Mouse (Mus musculus): ENCODE results near the gene Arhgap18. TPM values are rescaled to one million over a fixed set of nuclear protein-coding genes. Genes with fewer than 3 reads are reported as not detected.

Gene Arhgap18
- polyA plus RNA-seq, 1 experiment from 2014 or later: 9.7 TPM

- no peak overlapping the region for H3K4me3 ChIP-seq (ENCODE audit: low read depth, low read length)
- WGBS (ENCODE audit: insufficient replicate concordance): 47% methylated on average over 3 of the region's 3 CpGs
- H3K9me3 ChIP-seq (replicated peaks; ENCODE audit: control insufficient read depth, low read length): no peaks in the 10 kb centered on the region
- no peak for ATAC-seq (ENCODE audit: low read depth)
- no peak overlapping the region for H3K4me2 ChIP-seq (ENCODE audit: low read depth, low read length)
- H3K27ac ChIP-seq (ENCODE audit: low read length): no peak overlapping the region
- peaks cover 11% of the 10 kb centered on the region for H3K4me1 ChIP-seq (ENCODE audit: control insufficient read depth, low read depth, low read length)
- H3K36me3 ChIP-seq (ENCODE audit: control insufficient read depth, insufficient read depth): no peaks in the 10 kb centered on the region
- no peak overlapping the region for H3K9ac ChIP-seq (ENCODE audit: low read depth, low read length)
- H3K27me3 ChIP-seq (ENCODE audit: control insufficient read depth, insufficient read depth, low read depth, low read length): no peaks in the 10 kb centered on the region
Observed at GRCm38 (mm10) chr10:26832068-26832467, 78.8 kb downstream of the Arhgap18 start.

GRCm38 (mm10) chr10:26832669-26833249 is 79.5 kb downstream of the Arhgap18 start:
- H3K4me2 ChIP-seq (ENCODE audit: low read depth, low read length): no peak overlapping the region
- WGBS (ENCODE audit: insufficient replicate concordance): 75% methylated on average over 3 of the region's 3 CpGs
- H3K27me3 ChIP-seq (ENCODE audit: control insufficient read depth, insufficient read depth, low read depth, low read length): no peaks in the 10 kb centered on the region
- no peak overlapping the region for H3K27ac ChIP-seq (ENCODE audit: low read length)
- no peak overlapping the region for H3K4me3 ChIP-seq (ENCODE audit: low read depth, low read length)
- H3K9ac ChIP-seq (ENCODE audit: low read depth, low read length): no peak overlapping the region
- no peaks in the 10 kb centered on the region for H3K36me3 ChIP-seq (ENCODE audit: control insufficient read depth, insufficient read depth)
- peaks cover 11% of the 10 kb centered on the region for H3K4me1 ChIP-seq (ENCODE audit: control insufficient read depth, low read depth, low read length)
- no peaks in the 10 kb centered on the region for H3K9me3 ChIP-seq (replicated peaks; ENCODE audit: control insufficient read depth, low read length)
- no peak for ATAC-seq (ENCODE audit: low read depth)

GRCm38 (mm10) chr10:26833393-26833792 is 80.2 kb downstream of the Arhgap18 start:
- Histone ChIP-seq H3K36me3 (ENCODE audit: control insufficient read depth, insufficient read depth) (no peaks in the 10 kb centered on the region), H3K4me1 (ENCODE audit: control insufficient read depth, low read depth, low read length) (peaks cover 8% of the 10 kb centered on the region), H3K9ac (ENCODE audit: low read depth, low read length) (no peak overlapping the region), H3K27ac (ENCODE audit: low read length) (no peak overlapping the region), H3K4me3 (ENCODE audit: low read depth, low read length) (no peak overlapping the region), H3K4me2 (ENCODE audit: low read depth, low read length) (no peak overlapping the region), H3K27me3 (ENCODE audit: control insufficient read depth, insufficient read depth, low read depth, low read length) (no peaks in the 10 kb centered on the region), H3K9me3 (replicated peaks; ENCODE audit: control insufficient read depth, low read length) (no peaks in the 10 kb centered on the region)
- ATAC-seq (ENCODE audit: low read depth): no peak
- 49% methylated on average over 3 of the region's 3 CpGs for WGBS (ENCODE audit: insufficient replicate concordance)

- Histone ChIP-seq H3K4me1 (ENCODE audit: control insufficient read depth, low read depth, low read length) (no peaks in the 10 kb centered on the region), H3K9me3 (replicated peaks; ENCODE audit: control insufficient read depth, low read length) (no peaks in the 10 kb centered on the region), H3K4me2 (ENCODE audit: low read depth, low read length) (no peak overlapping the region), H3K27me3 (ENCODE audit: control insufficient read depth, insufficient read depth, low read depth, low read length) (no peaks in the 10 kb centered on the region), H3K27ac (ENCODE audit: low read length) (no peak overlapping the region), H3K4me3 (ENCODE audit: low read depth, low read length) (no peak overlapping the region), H3K36me3 (ENCODE audit: control insufficient read depth, insufficient read depth) (no peaks in the 10 kb centered on the region; the same call in 1 of the 2 replicates), H3K9ac (ENCODE audit: low read depth, low read length) (no peak overlapping the region)
- ATAC-seq (ENCODE audit: low read depth): no peak
- WGBS (ENCODE audit: insufficient replicate concordance): 82% methylated on average over 4 of the region's 4 CpGs
Observed at GRCm38 (mm10) chr10:26849311-26849710, 96.1 kb downstream of the Arhgap18 start.

- Histone ChIP-seq H3K27ac (ENCODE audit: low read length) (no peak overlapping the region), H3K9me3 (replicated peaks; ENCODE audit: control insufficient read depth, low read length) (no peaks in the 10 kb centered on the region), H3K4me1 (ENCODE audit: control insufficient read depth, low read depth, low read length) (no peaks in the 10 kb centered on the region), H3K27me3 (ENCODE audit: control insufficient read depth, insufficient read depth, low read depth, low read length) (no peaks in the 10 kb centered on the region), H3K4me3 (ENCODE audit: low read depth, low read length) (no peak overlapping the region), H3K9ac (ENCODE audit: low read depth, low read length) (no peak overlapping the region), H3K36me3 (ENCODE audit: control insufficient read depth, insufficient read depth) (no peaks in the 10 kb centered on the region; the same call in 1 of the 2 replicates), H3K4me2 (ENCODE audit: low read depth, low read length) (no peak overlapping the region)
- ATAC-seq (ENCODE audit: low read depth): no peak; the same call in 1 of the 2 replicates
- WGBS (ENCODE audit: insufficient replicate concordance): 54% methylated on average over 6 of the region's 6 CpGs
Observed at GRCm38 (mm10) chr10:26849854-26850253, 96.6 kb downstream of the Arhgap18 start.

GRCm38 (mm10) chr10:26854556-26855100 is 101.4 kb downstream of the Arhgap18 start:
- no peaks in the 10 kb centered on the region for H3K36me3 ChIP-seq (ENCODE audit: control insufficient read depth, insufficient read depth)
- no peak overlapping the region for H3K9ac ChIP-seq (ENCODE audit: low read depth, low read length)
- no peaks in the 10 kb centered on the region for H3K27me3 ChIP-seq (ENCODE audit: control insufficient read depth, insufficient read depth, low read depth, low read length)
- 77% methylated on average over 5 of the region's 5 CpGs for WGBS (ENCODE audit: insufficient replicate concordance)
- H3K4me2 ChIP-seq (ENCODE audit: low read depth, low read length): no peak overlapping the region
- no peak overlapping the region for H3K4me3 ChIP-seq (ENCODE audit: low read depth, low read length)
- no peak overlapping the region for H3K27ac ChIP-seq (ENCODE audit: low read length)
- H3K4me1 ChIP-seq (ENCODE audit: control insufficient read depth, low read depth, low read length): no peaks in the 10 kb centered on the region
- H3K9me3 ChIP-seq (replicated peaks; ENCODE audit: control insufficient read depth, low read length): no peaks in the 10 kb centered on the region
- ATAC-seq (ENCODE audit: low read depth): no peak

GRCm38 (mm10) chr10:26855851-26856535 is 102.8 kb downstream of the Arhgap18 start:
- Histone ChIP-seq H3K4me3 (ENCODE audit: low read depth, low read length) (no peak overlapping the region), H3K4me2 (ENCODE audit: low read depth, low read length) (no peak overlapping the region), H3K27me3 (ENCODE audit: control insufficient read depth, insufficient read depth, low read depth, low read length) (no peaks in the 10 kb centered on the region), H3K4me1 (ENCODE audit: control insufficient read depth, low read depth, low read length) (no peaks in the 10 kb centered on the region), H3K27ac (ENCODE audit: low read length) (no peak overlapping the region), H3K9me3 (replicated peaks; ENCODE audit: control insufficient read depth, low read length) (no peaks in the 10 kb centered on the region), H3K9ac (ENCODE audit: low read depth, low read length) (no peak overlapping the region), H3K36me3 (ENCODE audit: control insufficient read depth, insufficient read depth) (no peaks in the 10 kb centered on the region)
- WGBS (ENCODE audit: insufficient replicate concordance): 66% methylated on average over 8 of the region's 8 CpGs
- peak; percentile 45; the same call in 1 of the 2 replicates for ATAC-seq (ENCODE audit: low read depth)

GRCm38 (mm10) chr10:26857583-26857982 is 104.4 kb downstream of the Arhgap18 start:
- no peaks in the 10 kb centered on the region for H3K36me3 ChIP-seq (ENCODE audit: control insufficient read depth, insufficient read depth)
- H3K4me2 ChIP-seq (ENCODE audit: low read depth, low read length): no peak overlapping the region
- WGBS (ENCODE audit: insufficient replicate concordance): 60% methylated on average over 4 of the region's 4 CpGs
- H3K4me1 ChIP-seq (ENCODE audit: control insufficient read depth, low read depth, low read length): no peaks in the 10 kb centered on the region
- no peak overlapping the region for H3K9ac ChIP-seq (ENCODE audit: low read depth, low read length)
- ATAC-seq (ENCODE audit: low read depth): no peak
- H3K9me3 ChIP-seq (replicated peaks; ENCODE audit: control insufficient read depth, low read length): no peaks in the 10 kb centered on the region
- H3K4me3 ChIP-seq (ENCODE audit: low read depth, low read length): no peak overlapping the region
- no peaks in the 10 kb centered on the region for H3K27me3 ChIP-seq (ENCODE audit: control insufficient read depth, insufficient read depth, low read depth, low read length)
- no peak overlapping the region for H3K27ac ChIP-seq (ENCODE audit: low read length)

- WGBS (ENCODE audit: insufficient replicate concordance): 74% methylated on average over 4 of the region's 4 CpGs
- Histone ChIP-seq H3K4me2 (ENCODE audit: low read depth, low read length) (no peak overlapping the region), H3K36me3 (ENCODE audit: control insufficient read depth, insufficient read depth) (no peaks in the 10 kb centered on the region), H3K27ac (ENCODE audit: low read length) (no peak overlapping the region), H3K27me3 (ENCODE audit: control insufficient read depth, insufficient read depth, low read depth, low read length) (no peaks in the 10 kb centered on the region), H3K9me3 (replicated peaks; ENCODE audit: control insufficient read depth, low read length) (no peaks in the 10 kb centered on the region), H3K4me1 (ENCODE audit: control insufficient read depth, low read depth, low read length) (no peaks in the 10 kb centered on the region), H3K4me3 (ENCODE audit: low read depth, low read length) (no peak overlapping the region), H3K9ac (ENCODE audit: low read depth, low read length) (no peak overlapping the region)
- no peak for ATAC-seq (ENCODE audit: low read depth)
Observed at GRCm38 (mm10) chr10:26858537-26858936, 105.3 kb downstream of the Arhgap18 start.

All from liver, embryonic 16.5 days (tissue).